Mouse (Mus musculus) neural tube, embryonic 15.5 days (tissue): Measurements from ENCODE around the gene Leo1. TPM values are rescaled to one million over a fixed set of nuclear protein-coding genes. Genes with fewer than 3 reads are reported as not detected.

Source experiments
- ATAC-seq: fragments of 200-750 bp; cut with Nextera tagmentation; 2 replicates; pipeline ENCODE4 v1.8.0; 2017; ENCODE audit warnings: mild to moderate bottlenecking, moderate TSS enrichment, moderate library complexity; ENCODE audit not compliant: low FRiP score
- H3K27ac ChIP-seq: fragments of 300-500 bp; sonication (generic); replicated peaks from 2 replicates; pipeline ENCODE4 v1.5.1; 2015; ENCODE audit warnings: mild to moderate bottlenecking, inconsistent platforms
- H3K27me3 ChIP-seq: fragments of 300-500 bp; sonication (generic); replicated peaks from 2 replicates; pipeline ENCODE4 v1.6.1; 2015; ENCODE audit warnings: inconsistent platforms
- H3K36me3 ChIP-seq: fragments of 300-500 bp; sonication (generic); 2 replicates; pipeline ENCODE4 v1.6.1; 2015; ENCODE audit warnings: inconsistent platforms
- H3K4me1 ChIP-seq: fragments of 300-500 bp; sonication (generic); 2 replicates; pipeline ENCODE4 v1.6.1; 2015; ENCODE audit warnings: inconsistent platforms
- H3K4me2 ChIP-seq: fragments of 300-500 bp; sonication (generic); 2 replicates; pipeline ENCODE4 v1.6.1; 2015; ENCODE audit warnings: inconsistent platforms, mild to moderate bottlenecking, moderate library complexity
- H3K4me3 ChIP-seq: fragments of 300-500 bp; sonication (generic); replicated peaks from 2 replicates; pipeline ENCODE4 v1.5.1; 2015; ENCODE audit warnings: mild to moderate bottlenecking, inconsistent platforms
- H3K9ac ChIP-seq: fragments of 300-500 bp; sonication (generic); replicated peaks from 2 replicates; pipeline ENCODE4 v1.6.1; 2015; ENCODE audit warnings: mild to moderate bottlenecking, inconsistent platforms
- H3K9me3 ChIP-seq: fragments of 300-500 bp; sonication (generic); replicated peaks from 2 replicates; pipeline ENCODE4 v1.6.1; 2016; ENCODE audit warnings: inconsistent platforms
- WGBS: fragments of 180-500 bp; shearing (Covaris S2); methylation state at CpG from one replicate; pipeline ENCODE4 v1.1.7; 2015; ENCODE audit warnings: mixed read lengths; 5-methylcytosine and 5-hydroxymethylcytosine counted together
- polyA plus RNA-seq: library from polyadenylated mRNA; unstranded; fragments of >200 nt; fragmentation: Nextera tagmentation; extraction: Ambion mirVana; gene quantifications from 2 replicates; pipeline ENCODE4 v1.2.1, GENCODE M21; 2015

The Leo1 gene
- polyA plus RNA-seq = 39.9 and 43.4 TPM in 2 replicates

GRCm38 (mm10) chr9:75440796-75441666, at the start of gene Leo1:
Gene Leo1 (plus strand): TSS chr9:75441524.
- peak; percentile 95 for ATAC-seq
- Histone ChIP-seq H3K36me3 (peaks cover 13% of the 10 kb centered on the region), H3K27me3 (no peaks in the 10 kb centered on the region)

GRCm38 (mm10) chr9:75393251-75393650, 48.1 kb upstream of the Leo1 start:
- Histone ChIP-seq H3K4me2 (no peak overlapping the region), H3K4me3 (no peak overlapping the region), H3K4me1 (no peaks in the 10 kb centered on the region), H3K36me3 (peaks cover 72% of the 10 kb centered on the region), H3K9ac (no peak overlapping the region), H3K9me3 (no peaks in the 10 kb centered on the region), H3K27me3 (no peaks in the 10 kb centered on the region), H3K27ac (no peak overlapping the region)
- WGBS = 81% methylated on average over 12 of the region's 12 CpGs
- ATAC-seq = no peak

More at GRCm38 (mm10) chr9:75440796-75441666, at the start of gene Leo1:
- H3K9me3 ChIP-seq = no peaks in the 10 kb centered on the region
- peak within 1 kb of the TSS; percentile 87 for H3K9ac ChIP-seq
- H3K27ac ChIP-seq = peak within 1 kb of the TSS; percentile 91
- WGBS = under 1% methylated on average over 44 of the region's 45 CpGs
- H3K4me1 ChIP-seq = peaks cover 15% of the 10 kb centered on the region
- H3K4me3 ChIP-seq = peak within 1 kb of the TSS; percentile 88
- peak within 1 kb of the TSS; percentile 68 for H3K4me2 ChIP-seq

GRCm38 (mm10) chr9:75395971-75396370, 45.4 kb upstream of the Leo1 start:
- H3K36me3 ChIP-seq = peaks cover 53% of the 10 kb centered on the region
- H3K4me2 ChIP-seq = no peak overlapping the region
- H3K4me1 ChIP-seq = peaks cover 3% of the 10 kb centered on the region
- no peak overlapping the region for H3K27ac ChIP-seq
- no peak overlapping the region for H3K9ac ChIP-seq
- 90% methylated on average over 6 of the region's 6 CpGs for WGBS
- no peaks in the 10 kb centered on the region for H3K27me3 ChIP-seq
- H3K9me3 ChIP-seq = no peaks in the 10 kb centered on the region
- ATAC-seq = no peak
- no peak overlapping the region for H3K4me3 ChIP-seq

GRCm38 (mm10) chr9:75399069-75399468, 42.3 kb upstream of the Leo1 start:
- H3K27me3 ChIP-seq = no peaks in the 10 kb centered on the region
- peaks cover 26% of the 10 kb centered on the region for H3K36me3 ChIP-seq
- peaks cover 26% of the 10 kb centered on the region for H3K4me1 ChIP-seq
- H3K9ac ChIP-seq = no peak overlapping the region
- no peaks in the 10 kb centered on the region for H3K9me3 ChIP-seq
- WGBS = 89% methylated on average over 4 of the region's 4 CpGs
- H3K27ac ChIP-seq = no peak overlapping the region
- no peak overlapping the region for H3K4me2 ChIP-seq
- ATAC-seq = no peak
- H3K4me3 ChIP-seq = no peak overlapping the region

- Histone ChIP-seq H3K27ac (no peak overlapping the region), H3K4me3 (no peak overlapping the region), H3K4me2 (no peak overlapping the region), H3K36me3 (peaks cover 23% of the 10 kb centered on the region), H3K9ac (no peak overlapping the region), H3K9me3 (no peaks in the 10 kb centered on the region), H3K4me1 (peaks cover 38% of the 10 kb centered on the region), H3K27me3 (no peaks in the 10 kb centered on the region)
- no peak for ATAC-seq
- 63% methylated on average over 5 of the region's 5 CpGs for WGBS
Measured at GRCm38 (mm10) chr9:75400639-75401038, 40.7 kb upstream of the Leo1 start.

GRCm38 (mm10) chr9:75401593-75402504, 39.5 kb upstream of the Leo1 start:
- H3K4me1 ChIP-seq = peaks cover 49% of the 10 kb centered on the region
- H3K4me2 ChIP-seq = no peak overlapping the region

GRCm38 (mm10) chr9:75403520-75403919, 37.8 kb upstream of the Leo1 start:
- Histone ChIP-seq H3K9ac (no peak overlapping the region), H3K27me3 (no peaks in the 10 kb centered on the region), H3K36me3 (no peaks in the 10 kb centered on the region), H3K4me3 (no peak overlapping the region), H3K4me2 (no peak overlapping the region), H3K27ac (no peak overlapping the region), H3K9me3 (no peaks in the 10 kb centered on the region), H3K4me1 (peaks cover 61% of the 10 kb centered on the region)
- WGBS = 62% methylated on average over 3 of the region's 3 CpGs
- no peak for ATAC-seq

More at GRCm38 (mm10) chr9:75401593-75402504, 39.5 kb upstream of the Leo1 start:
- H3K9ac ChIP-seq = no peak overlapping the region
- H3K36me3 ChIP-seq = peaks cover 12% of the 10 kb centered on the region
- H3K9me3 ChIP-seq = no peaks in the 10 kb centered on the region
- ATAC-seq = no peak
- 65% methylated on average over 20 of the region's 20 CpGs for WGBS
- no peaks in the 10 kb centered on the region for H3K27me3 ChIP-seq
- no peak overlapping the region for H3K27ac ChIP-seq
- H3K4me3 ChIP-seq = no peak overlapping the region

- no peaks in the 10 kb centered on the region for H3K27me3 ChIP-seq
- WGBS = 78% methylated on average over 2 of the region's 2 CpGs
- no peaks in the 10 kb centered on the region for H3K36me3 ChIP-seq
- no peaks in the 10 kb centered on the region for H3K9me3 ChIP-seq
- no peak for ATAC-seq
- no peak overlapping the region for H3K4me2 ChIP-seq
- no peak overlapping the region for H3K27ac ChIP-seq
- no peak overlapping the region for H3K4me3 ChIP-seq
- H3K9ac ChIP-seq = no peak overlapping the region
- peaks cover 67% of the 10 kb centered on the region for H3K4me1 ChIP-seq
Measured at GRCm38 (mm10) chr9:75406121-75406520, 35.2 kb upstream of the Leo1 start.

GRCm38 (mm10) chr9:75407803-75408202, 33.5 kb upstream of the Leo1 start:
- WGBS = 11% methylated on average over 10 of the region's 10 CpGs
- H3K27ac ChIP-seq = 0 out of 2 replicates have a peak overlapping the region, but pooled peaks have one; percentile 33
- no peak for ATAC-seq
- peak overlapping the region; percentile 83 for H3K4me3 ChIP-seq
- peak overlapping the region; percentile 60 for H3K4me2 ChIP-seq
- peaks cover 54% of the 10 kb centered on the region for H3K4me1 ChIP-seq
- no peaks in the 10 kb centered on the region for H3K9me3 ChIP-seq
- peak overlapping the region; percentile 23; the same call in 1 of the 2 replicates for H3K9ac ChIP-seq
- no peaks in the 10 kb centered on the region for H3K27me3 ChIP-seq
- no peaks in the 10 kb centered on the region for H3K36me3 ChIP-seq

GRCm38 (mm10) chr9:75408204-75408826, 33.0 kb upstream of the Leo1 start:
- H3K27me3 ChIP-seq = no peaks in the 10 kb centered on the region
- H3K4me3 ChIP-seq = peak overlapping the region; percentile 83
- peak overlapping the region; percentile 60 for H3K4me2 ChIP-seq
- no peak for ATAC-seq
- H3K4me1 ChIP-seq = peaks cover 51% of the 10 kb centered on the region
- H3K9ac ChIP-seq = peak overlapping the region; percentile 85
- no peaks in the 10 kb centered on the region for H3K36me3 ChIP-seq
- no peaks in the 10 kb centered on the region for H3K9me3 ChIP-seq
- WGBS = 3% methylated on average over 11 of the region's 11 CpGs
- H3K27ac ChIP-seq = peak overlapping the region; percentile 97; the same call in 1 of the 2 replicates
